ENCODE assay signal across 8 mouse cellular contexts in genomic region chr12:80821312-80822007, GRCm38 (mm10). TPM values are rescaled to one million over a fixed set of nuclear protein-coding genes. Genes with fewer than 3 reads are reported as not detected.
DNase-seq lines count a peak whose midpoint lies in the region; ATAC-seq and TF ChIP-seq lines count a peak whose summit lies in the region.

No protein-coding gene starts in this region.

- TF ChIP-seq CTCF in cerebellum, adult 2 months (IDR thresholded peaks at IDR 0.05; ENCODE audit: borderline replicate concordance, insufficient read depth, low read depth, low read length), result no peak

- DNase-seq in cerebellum, adult 2 months, result no peak
- no peak for DNase-seq in cerebellum, adult 9-10 months
- DNase-seq in kidney, adult 8-10 months, result no peak
- DNase-seq in adipocyte (ENCODE audit: low spot score), result peak; percentile 16
- no peak for DNase-seq in liver, embryonic 13.5 days
- no peak for DNase-seq in B cell, adult 2 months
- DNase-seq in right cerebral cortex, postnatal 36 days (ENCODE audit: low spot score in 2 of 2), result no peak

- no peak overlapping the region for H3K4me2 ChIP-seq in kidney, embryonic 15.5 days
- no peak overlapping the region for H3K4me2 ChIP-seq in liver, embryonic 13.5 days

- no peaks in the 10 kb centered on the region for H3K36me3 ChIP-seq in kidney, embryonic 15.5 days
- no peaks in the 10 kb centered on the region for H3K36me3 ChIP-seq in liver, embryonic 13.5 days

- no peaks in the 10 kb centered on the region for H3K27me3 ChIP-seq in cerebellum, adult 2 months (ENCODE audit: control insufficient read depth, insufficient read depth, low read length)
- H3K27me3 ChIP-seq in kidney, embryonic 15.5 days, result no peaks in the 10 kb centered on the region
- no peaks in the 10 kb centered on the region for H3K27me3 ChIP-seq in liver, embryonic 13.5 days

- no peak for ATAC-seq in kidney, embryonic 15.5 days (replicated peaks; ENCODE audit: low FRiP score)
- no peak for ATAC-seq in liver, embryonic 13.5 days (ENCODE audit: low read depth)

- peak overlapping the region; percentile 68; the same call in 1 of the 2 replicates for H3K27ac ChIP-seq in cerebellum, adult 2 months (ENCODE audit: insufficient read depth, low read length)
- H3K27ac ChIP-seq in kidney, embryonic 15.5 days, result 0 out of 2 replicates have a peak overlapping the region, but pooled peaks have one; percentile 1
- H3K27ac ChIP-seq in liver, embryonic 13.5 days, result peak overlapping the region; percentile 56

- no peak overlapping the region for H3K9ac ChIP-seq in kidney, embryonic 15.5 days
- peak overlapping the region; percentile 19; the same call in 1 of the 2 replicates for H3K9ac ChIP-seq in liver, embryonic 13.5 days

- whole genome bisulfite sequencing in cerebellum, adult 2 months, result 45% methylated on average over 4 of the region's 4 CpGs
- 78% methylated on average over 4 of the region's 4 CpGs for WGBS in kidney, embryonic 15.5 days
- WGBS in liver, embryonic 13.5 days (ENCODE audit: insufficient replicate concordance), result 80% methylated on average over 4 of the region's 4 CpGs

- H3K4me1 ChIP-seq in cerebellum, adult 2 months (ENCODE audit: control insufficient read depth, insufficient read depth, low read length), result peaks cover 41% of the 10 kb centered on the region
- peaks cover 56% of the 10 kb centered on the region for H3K4me1 ChIP-seq in kidney, embryonic 15.5 days
- H3K4me1 ChIP-seq in liver, embryonic 13.5 days (replicated peaks), result peaks cover 86% of the 10 kb centered on the region

- no peaks in the 10 kb centered on the region for H3K9me3 ChIP-seq in kidney, embryonic 15.5 days (replicated peaks)
- no peaks in the 10 kb centered on the region for H3K9me3 ChIP-seq in liver, embryonic 13.5 days (replicated peaks)

- no peak overlapping the region for H3K4me3 ChIP-seq in cerebellum, adult 2 months (replicated peaks; ENCODE audit: insufficient read depth, low read depth, low read length)
- H3K4me3 ChIP-seq in kidney, embryonic 15.5 days (replicated peaks), result no peak overlapping the region
- no peak overlapping the region for H3K4me3 ChIP-seq in liver, embryonic 13.5 days (replicated peaks)

- TF ChIP-seq POLR2A in cerebellum, adult 2 months (IDR thresholded peaks at IDR 0.05; ENCODE audit: borderline replicate concordance, insufficient read depth, low read length), result no peak

RNA-seq across cellular contexts. Expression of gene Susd6, which starts 31.1 kb away (rescaled TPM):
- 46.3 and 54.8 TPM in 2 replicates for polyA plus RNA-seq in cerebellum, adult 2 months (2012; rRNA removed)
- 15.2 and 15.6 TPM in 2 replicates for polyA plus RNA-seq in kidney, embryonic 15.5 days (2015; fragmentation: Nextera tagmentation; extraction: Ambion mirVana)
- 9.4 and 11.6 TPM in 2 replicates for polyA plus RNA-seq in liver, embryonic 13.5 days (2015; fragmentation: Nextera tagmentation; extraction: Ambion mirVana)

Comparison
In these comparisons a context has a peak if more than half of its experiments do, and no peak if none do; other contexts are left out.
1. H3K27ac ChIP-seq: peak in every context shown above with its lines; median percentile 68 in cerebellum, adult 2 months; 56 in liver, embryonic 13.5 days; 1 in kidney, embryonic 15.5 days.